Mouse (Mus musculus) hindlimb bud, embryonic 11.5 days (tissue): ENCODE data around the gene Hdac7.

Source experiments
- DNase-seq: peaks from one replicate; pipeline ENCODE4 v3.0.0-alpha.2; 2012; ENCODE audit warnings: low read depth, low spot score; ENCODE audit errors: extremely low spot score

Hdac7 gene

DNA sequence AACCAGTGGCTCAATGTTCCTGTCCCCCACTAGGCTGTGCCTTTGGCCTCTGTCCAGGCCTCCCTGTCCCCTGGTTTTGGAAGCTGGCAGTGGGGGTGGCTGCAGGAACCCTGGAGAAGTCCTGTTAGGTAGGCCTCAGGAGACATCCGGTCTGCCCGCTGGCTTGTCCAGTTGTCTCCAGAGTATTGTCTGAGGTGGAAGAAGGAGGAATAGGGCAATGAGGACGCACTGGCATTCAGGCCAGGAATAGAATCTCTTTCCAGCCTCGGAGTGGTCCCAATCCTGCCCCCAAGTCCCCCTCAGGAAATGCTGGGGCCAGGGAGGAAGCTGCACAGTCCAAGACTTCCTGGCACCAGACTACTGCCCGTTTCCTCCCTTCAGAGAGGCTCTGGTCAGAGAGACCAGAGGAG lies 70.3 kb downstream of the Hdac7 start:
- DNase-seq, result no peak

- no peak for DNase-seq
These were observed 71.2 kb downstream of the Hdac7 start for GRCm38 (mm10) chr15:97773108-97773507.

DNA sequence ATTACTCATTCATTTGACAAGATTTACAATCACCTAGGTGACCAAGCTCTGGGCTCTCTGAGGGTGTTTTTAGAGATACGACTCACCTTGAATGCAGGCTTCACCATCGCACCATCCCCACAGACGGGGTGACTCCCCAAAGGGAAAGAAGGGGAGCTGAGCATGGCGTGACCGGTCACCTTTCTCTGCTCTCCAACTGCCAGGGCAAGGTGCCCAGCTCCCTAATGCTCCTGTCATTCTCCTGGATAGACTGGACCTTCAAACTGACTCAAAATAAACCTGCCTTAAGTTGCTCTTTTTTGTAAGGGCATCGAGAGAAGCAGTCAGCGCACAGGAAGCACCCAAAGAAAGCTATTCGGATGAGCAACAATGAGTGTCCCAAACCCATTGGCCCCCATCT lies 74.0 kb downstream of the Hdac7 start:
- DNase-seq, result no peak

GRCm38 (mm10) chr15:97768192-97768591 lies 76.1 kb downstream of the Hdac7 start:
- DNase-seq, result no peak

- no peak for DNase-seq
These were observed 76.8 kb downstream of the Hdac7 start, which contains the start of gene Rapgef3 for GRCm38 (mm10) chr15:97767280-97768186. Gene Rapgef3 (minus strand): TSS chr15:97767972.

DNA sequence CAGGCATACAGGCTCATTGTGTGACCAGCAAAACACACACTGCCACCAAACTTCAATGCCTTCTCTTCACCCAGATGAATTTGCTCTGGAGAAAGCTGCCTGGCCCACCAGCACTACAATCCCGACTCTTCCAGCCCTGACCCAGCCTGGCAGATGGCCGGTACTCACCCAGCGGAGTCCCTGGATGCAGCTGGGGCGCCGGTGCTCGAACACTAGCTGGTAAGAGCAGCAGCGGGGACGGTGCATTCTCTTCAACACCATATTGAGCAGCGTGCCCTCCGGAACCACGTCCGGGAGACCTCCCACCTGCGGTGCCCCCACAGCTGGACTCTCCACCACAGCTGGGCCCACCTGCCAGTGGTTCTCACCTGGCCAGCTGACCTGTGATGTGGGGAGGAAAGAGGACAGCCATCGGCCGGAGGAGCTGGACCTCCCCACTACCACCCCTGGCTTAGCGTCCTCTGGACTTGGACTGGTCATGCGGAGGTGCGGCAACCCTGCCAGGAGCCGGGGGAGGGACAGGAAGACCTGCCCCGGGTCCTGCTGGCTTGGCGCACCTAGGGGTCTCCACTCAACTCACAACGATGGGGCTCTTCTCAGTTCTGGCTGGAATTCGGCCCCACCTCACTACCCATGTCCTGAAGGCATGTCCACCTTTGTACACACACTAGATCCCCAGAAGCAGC lies 77.6 kb downstream of the Hdac7 start:
- DNase-seq, result no peak

GRCm38 (mm10) chr15:97766194-97766593 lies 78.1 kb downstream of the Hdac7 start:
- no peak for DNase-seq

DNA sequence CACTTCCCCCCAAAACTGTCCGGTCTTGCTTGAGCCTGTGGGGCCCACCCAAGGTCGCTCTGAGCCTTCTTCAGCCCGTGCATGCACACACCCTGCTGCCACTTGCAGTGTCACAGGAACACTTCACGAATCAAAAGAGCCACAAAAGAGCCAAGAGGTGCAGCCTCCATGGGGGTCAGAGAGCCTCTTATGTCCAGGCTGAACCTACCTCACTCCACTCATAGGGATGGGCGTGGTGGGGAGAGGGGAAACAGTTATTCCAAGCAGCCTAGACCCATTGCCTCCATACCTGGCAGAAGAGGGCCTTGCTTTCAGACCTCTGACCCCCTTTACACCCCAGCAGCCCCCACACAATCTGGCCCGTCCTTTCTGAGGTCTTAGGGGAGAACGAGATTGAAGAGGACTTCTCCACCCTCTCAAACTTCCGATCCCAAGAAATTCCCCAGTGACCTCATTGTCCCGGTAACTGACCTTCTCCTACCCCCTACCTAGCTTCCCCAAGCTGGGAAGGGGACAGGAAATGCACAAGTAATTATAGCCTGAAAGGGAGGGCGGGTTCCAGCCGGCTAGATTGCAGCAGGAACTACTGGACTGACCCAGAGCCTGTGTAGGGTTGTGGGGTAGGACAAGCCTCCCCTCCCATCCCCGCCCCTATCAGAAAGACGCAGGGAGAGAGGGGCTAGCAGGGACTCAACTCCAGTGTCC lies 79.1 kb downstream of the Hdac7 start:
- DNase-seq, result no peak

DNA sequence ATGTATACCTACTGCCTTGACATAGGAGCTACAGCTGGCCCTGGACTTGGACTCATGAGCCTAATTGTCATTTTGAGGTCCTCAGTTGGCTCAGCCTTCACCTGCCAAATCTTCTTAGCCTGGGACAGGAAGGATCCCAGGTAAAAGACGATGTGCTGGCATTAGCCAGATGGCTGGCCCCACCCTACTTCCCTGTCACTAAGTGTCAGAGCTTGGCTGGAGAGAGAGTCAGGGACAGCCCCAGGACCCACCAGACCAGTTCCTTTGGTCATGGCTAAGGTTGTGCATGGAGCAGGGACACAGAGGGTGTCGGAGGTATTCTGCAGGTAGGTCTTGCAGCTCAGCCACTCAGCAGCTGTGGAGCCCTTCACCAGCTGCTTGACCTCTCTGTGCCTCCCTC lies 79.8 kb downstream of the Hdac7 start:
- no peak for DNase-seq

GRCm38 (mm10) chr15:97763256-97764049 lies 80.8 kb downstream of the Hdac7 start:
- no peak for DNase-seq

- no peak for DNase-seq
These were observed 81.6 kb downstream of the Hdac7 start for GRCm38 (mm10) chr15:97762733-97763132.

DNA sequence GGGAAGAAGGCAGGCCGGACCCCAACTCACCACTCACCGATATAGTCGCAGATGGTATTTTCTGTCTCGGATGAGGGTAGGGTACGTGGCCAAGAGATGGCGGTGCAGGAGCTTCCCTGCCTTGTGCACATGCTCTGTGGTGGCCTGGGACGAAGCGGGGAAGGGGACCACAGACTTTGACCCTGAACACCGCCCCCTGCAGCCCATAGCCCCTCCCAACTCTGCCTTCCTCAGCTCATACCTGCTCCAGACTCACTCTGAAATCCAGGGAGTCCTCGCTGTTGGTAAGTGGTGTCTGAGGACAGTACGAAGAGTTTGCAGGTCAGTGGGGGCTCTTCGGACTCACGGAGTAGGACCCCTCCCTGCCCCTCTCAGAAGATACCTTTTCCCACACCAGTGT lies 82.9 kb downstream of the Hdac7 start:
- DNase-seq, result no peak

DNA sequence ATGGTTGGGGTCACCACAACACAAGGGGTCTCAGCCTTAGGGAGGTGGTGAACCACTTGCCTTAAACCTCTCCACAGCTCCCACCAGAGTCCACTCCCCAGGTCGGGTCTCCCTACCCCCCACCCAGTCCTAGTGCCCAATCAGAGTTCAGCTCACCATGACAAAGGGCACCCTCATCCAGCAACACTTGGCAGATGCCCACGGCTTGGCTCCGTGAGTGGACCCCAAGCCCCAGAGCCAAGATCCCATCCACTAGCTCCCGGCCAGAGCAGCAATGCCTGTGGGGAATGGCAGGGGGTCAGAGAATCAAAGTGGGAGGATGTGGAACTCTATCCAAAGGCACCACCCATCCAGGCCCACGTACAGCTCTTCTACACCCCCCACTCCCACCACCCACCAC lies 83.3 kb downstream of the Hdac7 start:
- no peak for DNase-seq

DNA sequence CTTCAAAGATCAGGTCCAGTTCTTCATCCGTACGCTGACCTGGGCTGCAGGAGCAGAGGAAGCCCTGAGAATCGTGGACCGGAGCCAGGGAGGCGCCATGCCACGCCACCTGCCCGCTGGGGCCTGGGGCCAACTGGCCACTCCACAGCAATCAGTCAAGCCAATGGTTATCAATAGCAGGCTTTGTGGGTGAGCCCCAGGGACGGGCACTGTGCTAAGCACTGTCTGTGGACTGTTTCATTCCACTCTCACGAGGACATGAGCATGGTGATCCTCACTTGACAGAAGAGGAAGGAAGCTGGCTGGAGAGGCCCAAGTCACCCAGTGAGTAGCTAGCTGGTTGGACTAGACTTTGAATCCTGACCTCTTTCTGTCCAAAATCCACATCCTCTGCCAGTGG lies 84.3 kb downstream of the Hdac7 start:
- no peak for DNase-seq

DNA sequence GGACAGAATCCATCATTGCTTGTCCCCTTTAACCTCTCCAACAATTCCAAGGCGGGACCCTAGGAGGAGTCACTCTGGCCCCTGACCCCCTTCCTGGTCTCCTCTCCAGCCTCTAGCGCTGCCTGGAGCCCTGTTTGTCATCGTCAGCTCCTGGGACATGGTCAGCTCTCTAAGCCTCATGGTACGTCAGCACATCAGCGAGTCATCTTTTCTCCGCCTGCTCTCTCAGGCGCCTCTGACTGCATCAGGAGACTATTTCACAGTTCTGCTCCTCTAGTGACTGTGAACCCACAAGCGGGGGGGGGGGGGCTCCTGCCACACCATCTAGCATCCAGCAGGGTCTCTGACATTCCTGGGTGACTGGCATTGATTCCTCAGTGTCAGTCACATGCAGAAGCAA lies 88.9 kb downstream of the Hdac7 start:
- no peak for DNase-seq

GRCm38 (mm10) chr15:97754476-97754875 lies 89.8 kb downstream of the Hdac7 start:
- no peak for DNase-seq

GRCm38 (mm10) chr15:97752491-97752890 lies 91.8 kb downstream of the Hdac7 start:
- no peak for DNase-seq

DNA sequence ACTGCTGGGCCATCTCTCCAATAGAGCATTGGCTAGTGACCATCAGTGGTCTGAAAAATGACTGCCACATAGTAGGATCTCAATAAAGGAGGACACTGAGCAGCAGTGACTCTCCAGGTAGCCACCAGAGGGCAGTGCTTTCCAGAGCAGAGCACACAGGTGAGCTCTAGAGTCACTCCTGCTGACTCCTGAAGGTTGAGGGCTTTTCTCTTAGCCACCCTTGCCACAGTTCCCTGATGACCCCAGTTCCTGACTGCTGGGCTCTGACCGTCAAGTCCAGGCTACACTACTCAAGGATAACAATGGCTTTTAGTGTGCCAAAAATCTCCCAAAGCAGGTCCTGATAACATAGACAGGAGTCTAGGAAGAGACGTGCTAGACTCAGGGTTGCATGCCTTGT lies 92.6 kb downstream of the Hdac7 start:
- DNase-seq, result no peak

DNA sequence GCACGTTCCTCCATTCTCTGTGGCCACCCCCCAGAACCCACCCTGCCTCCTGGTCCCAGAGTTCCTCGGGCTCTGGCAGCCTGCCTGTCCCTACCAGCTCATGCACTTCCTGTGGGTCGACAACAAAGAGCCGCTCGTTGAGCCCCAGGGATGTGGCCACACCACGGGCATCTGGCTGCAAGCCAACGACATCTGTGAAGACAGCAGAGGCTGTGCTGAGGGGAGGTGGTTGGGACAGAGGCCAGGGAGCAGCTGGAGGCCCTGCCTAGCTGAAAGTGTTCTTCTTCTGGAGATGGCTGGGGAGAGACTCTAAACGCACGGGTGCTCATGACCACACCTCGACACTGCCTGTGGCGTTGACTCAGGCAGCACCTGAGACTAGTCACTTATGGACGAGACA lies 93.6 kb downstream of the Hdac7 start:
- no peak for DNase-seq

GRCm38 (mm10) chr15:97749841-97750240 lies 94.5 kb downstream of the Hdac7 start:
- DNase-seq, result no peak

DNA sequence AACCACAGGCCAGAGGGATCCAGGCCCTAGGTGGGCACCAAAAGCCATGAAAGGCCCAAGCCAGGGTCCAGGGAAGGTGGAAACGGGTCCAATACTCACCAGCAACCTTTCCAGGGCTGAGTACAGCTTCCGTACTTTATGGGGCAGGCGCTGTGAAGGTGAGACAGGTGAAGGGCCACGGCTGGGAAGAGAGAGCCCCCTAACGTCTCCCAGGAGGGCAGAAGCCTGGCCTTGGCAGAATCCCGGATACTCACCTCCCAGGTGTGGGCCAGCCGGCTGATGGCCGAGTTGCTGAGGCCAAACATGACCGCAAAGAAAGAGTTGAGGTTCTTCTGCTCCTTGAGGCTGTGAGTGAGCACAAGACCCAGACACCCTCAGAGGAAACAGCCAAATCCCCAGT lies 94.9 kb downstream of the Hdac7 start:
- no peak for DNase-seq
